In genomic region chr14:26587116-26587515, GRCm38 (mm10) we compare ENCODE assay signal across 11 mouse cellular contexts. TPM values are rescaled to one million over a fixed set of nuclear protein-coding genes. Genes with fewer than 3 reads are reported as not detected.
DNase-seq lines count a peak whose midpoint lies in the region; ATAC-seq and TF ChIP-seq lines count a peak whose summit lies in the region.
"Had no signal": no experiment of that assay in that cellular context is flagged by ENCODE, and none has a peak within 500 bp of the region (broad histone marks: within the 10 kb centered on the region; RNA-seq: fewer than 3 reads in every experiment).

No protein-coding gene starts in this region.

- no peak for TF ChIP-seq RAD21 in MEL (IDR thresholded peaks at IDR 0.05; ENCODE audit: low read depth, low read length)

- H3K9ac ChIP-seq in intestine, embryonic 16.5 days (ENCODE audit: low read depth, low read length) = no peak overlapping the region
- no peak overlapping the region for H3K9ac ChIP-seq in intestine, embryonic 15.5 days
- no peak overlapping the region for H3K9ac ChIP-seq in MEL (ENCODE audit: control insufficient read depth, low read depth, low read length, poor library complexity, severe bottlenecking)
- H3K9ac ChIP-seq in hindbrain, postnatal 0 days (replicated peaks; ENCODE audit: low read length) = no peak overlapping the region
- H3K9ac ChIP-seq: hindbrain, embryonic 14.5 days; limb, embryonic 13.5 days had no signal

- no peak overlapping the region for H3K4me2 ChIP-seq in intestine, embryonic 16.5 days (ENCODE audit: low read depth, low read length)
- no peak overlapping the region for H3K4me2 ChIP-seq in intestine, embryonic 15.5 days (replicated peaks)
- H3K4me2 ChIP-seq in hindbrain, postnatal 0 days (ENCODE audit: low read depth, low read length) = no peak overlapping the region
- H3K4me2 ChIP-seq: hindbrain, embryonic 14.5 days; limb, embryonic 13.5 days had no signal

- no peak for TF ChIP-seq CTCF in MEL (IDR thresholded peaks at IDR 0.05 in 2 of 3, conservative IDR thresholded peaks at IDR 0.05 in 1 of 3; ENCODE audit: control insufficient read depth in 1 of 3, insufficient read depth in 1 of 3, low read depth in 2 of 3, low read length in 3 of 3, poor library complexity in 1 of 3, severe bottlenecking in 1 of 3)
- no peak for TF ChIP-seq CTCF in hindbrain, postnatal 0 days (IDR thresholded peaks at IDR 0.05; ENCODE audit: low read depth)

- no peak for TF ChIP-seq POLR2A in MEL (IDR thresholded peaks at IDR 0.05; ENCODE audit: control insufficient read depth in 1 of 2, insufficient read depth in 1 of 2, low read depth in 1 of 2, low read length in 2 of 2, poor library complexity in 1 of 2)

- H3K9me3 ChIP-seq in intestine, embryonic 16.5 days (ENCODE audit: control insufficient read depth, low read length) = no peaks in the 10 kb centered on the region
- H3K9me3 ChIP-seq in intestine, embryonic 15.5 days = no peaks in the 10 kb centered on the region
- no peaks in the 10 kb centered on the region for H3K9me3 ChIP-seq in MEL (replicated peaks; ENCODE audit: insufficient read depth, low read length)
- no peaks in the 10 kb centered on the region for H3K9me3 ChIP-seq in hindbrain, postnatal 0 days (ENCODE audit: low read length)
- H3K9me3 ChIP-seq: limb, embryonic 13.5 days had no signal

- peak; percentile 67 for DNase-seq in MEL (ENCODE audit: low read depth, low spot score)
- peak; percentile 1 for DNase-seq in forelimb bud, embryonic 11.5 days (ENCODE audit: low read depth, low spot score)
- peak; percentile 14 for DNase-seq in lung, postnatal 36 days
- DNase-seq in hindbrain, postnatal 0 days (ENCODE audit: low spot score) = no peak
- DNase-seq in cerebellum, adult 11-12 months = no peak
- DNase-seq: cerebellum, postnatal 25 days; gastrocnemius, postnatal 10 days had no signal

- no peak overlapping the region for H3K27ac ChIP-seq in intestine, embryonic 16.5 days (ENCODE audit: low read length)
- H3K27ac ChIP-seq in intestine, embryonic 15.5 days = no peak overlapping the region
- peak overlapping the region; percentile 68 for H3K27ac ChIP-seq in MEL (ENCODE audit: control insufficient read depth, low read depth, low read length)
- H3K27ac ChIP-seq in hindbrain, postnatal 0 days = no peak overlapping the region
- H3K27ac ChIP-seq: hindbrain, embryonic 14.5 days; limb, embryonic 13.5 days had no signal

- peak; percentile 73 to 80 for TF ChIP-seq EP300 in MEL (IDR thresholded peaks at IDR 0.05; ENCODE audit: low read depth in 1 of 2, low read length in 2 of 2)

- no peaks in the 10 kb centered on the region for H3K36me3 ChIP-seq in intestine, embryonic 16.5 days (ENCODE audit: control insufficient read depth, insufficient read depth, low read length)
- 0 out of 2 replicates have a peak, but pooled peaks cover under 1% of the 10 kb centered on the region for H3K36me3 ChIP-seq in intestine, embryonic 15.5 days
- H3K36me3 ChIP-seq in MEL (ENCODE audit: control insufficient read depth in 1 of 2, insufficient read depth in 2 of 2, low read length in 2 of 2) = peaks cover 0 to 27% of the 10 kb centered on the region in 2 experiments; a peak in 3 of 4 replicates
- no peaks in the 10 kb centered on the region for H3K36me3 ChIP-seq in hindbrain, postnatal 0 days (ENCODE audit: insufficient read depth, low read length)

- peaks cover 11% of the 10 kb centered on the region for H3K79me2 ChIP-seq in MEL (ENCODE audit: control insufficient read depth, insufficient read depth, low read length, poor library complexity)

- H3K27me3 ChIP-seq in intestine, embryonic 16.5 days (replicated peaks; ENCODE audit: control insufficient read depth, insufficient read depth, low read length) = no peaks in the 10 kb centered on the region
- H3K27me3 ChIP-seq in intestine, embryonic 15.5 days (replicated peaks) = no peaks in the 10 kb centered on the region
- H3K27me3 ChIP-seq in MEL (ENCODE audit: control insufficient read depth in 1 of 2, insufficient read depth in 2 of 2, low read length in 2 of 2) = no peaks in the 10 kb centered on the region
- no peaks in the 10 kb centered on the region for H3K27me3 ChIP-seq in hindbrain, postnatal 0 days (ENCODE audit: insufficient read depth, low read length)
- H3K27me3 ChIP-seq: limb, embryonic 13.5 days had no signal

- peak; percentile 55; the same call in 1 of the 2 replicates for ATAC-seq in intestine, embryonic 16.5 days
- no peak for ATAC-seq in intestine, embryonic 15.5 days
- ATAC-seq in hindbrain, postnatal 0 days = no peak

- H3K4me3 ChIP-seq in intestine, embryonic 16.5 days (ENCODE audit: low read length) = no peak overlapping the region
- H3K4me3 ChIP-seq in intestine, embryonic 15.5 days (replicated peaks) = no peak overlapping the region
- peak overlapping the region in 1 of 2 experiments; percentile 19; a peak in 2 of 4 replicates for H3K4me3 ChIP-seq in MEL (ENCODE audit: control insufficient read depth in 1 of 2, insufficient read depth in 1 of 2, low read depth in 2 of 2, low read length in 2 of 2)
- H3K4me3 ChIP-seq in hindbrain, postnatal 0 days (ENCODE audit: low read length) = no peak overlapping the region
- H3K4me3 ChIP-seq: limb, embryonic 13.5 days had no signal

- H3K4me1 ChIP-seq in intestine, embryonic 16.5 days (ENCODE audit: control insufficient read depth, insufficient read depth, low read length) = 0 out of 2 replicates have a peak, but pooled peaks cover 4% of the 10 kb centered on the region
- H3K4me1 ChIP-seq in intestine, embryonic 15.5 days (replicated peaks) = 0 out of 2 replicates have a peak, but pooled peaks cover 5% of the 10 kb centered on the region
- H3K4me1 ChIP-seq in MEL (ENCODE audit: control insufficient read depth in 1 of 2, insufficient read depth in 2 of 2, low read length in 2 of 2) = peaks cover 14 to 16% of the 10 kb centered on the region in 2 experiments
- no peaks in the 10 kb centered on the region for H3K4me1 ChIP-seq in hindbrain, postnatal 0 days (ENCODE audit: insufficient read depth, low read length)

TF ChIP-seq in MEL, 35 proteins besides CTCF, POLR2A, EP300 and RAD21:
- peak; percentile 69 for TF ChIP-seq SIN3A (IDR thresholded peaks at IDR 0.05; ENCODE audit: low read length)
- no peak for TF ChIP-seq RCOR1 (IDR thresholded peaks at IDR 0.05; ENCODE audit: low read depth, low read length)
- peak; percentile 97 for TF ChIP-seq ZNF384 (IDR thresholded peaks at IDR 0.05; ENCODE audit: low read depth, low read length)
- TF ChIP-seq JUND (IDR thresholded peaks at IDR 0.05; ENCODE audit: low read depth, low read length) = no peak
- no peak for TF ChIP-seq POLR2AphosphoS5 (IDR thresholded peaks at IDR 0.05; ENCODE audit: borderline replicate concordance, low read depth, low read length)
- TF ChIP-seq ELF1 (IDR thresholded peaks at IDR 0.05; ENCODE audit: low read depth, low read length) = no peak
- peak; percentile 73; the same call in 1 of the 2 replicates for TF ChIP-seq TCF12 (IDR thresholded peaks at IDR 0.05; ENCODE audit: low read depth, low read length)
- TF ChIP-seq CHD2 (IDR thresholded peaks at IDR 0.05; ENCODE audit: low read length) = no peak
- TF ChIP-seq ZC3H11A (IDR thresholded peaks at IDR 0.05; ENCODE audit: low read depth, low read length) = no peak
- TF ChIP-seq TAL1 (IDR thresholded peaks at IDR 0.05; ENCODE audit: low read length) = peak; percentile 52
- TF ChIP-seq ETS1 (IDR thresholded peaks at IDR 0.05; ENCODE audit: low read depth, low read length) = peak; percentile 82
- TF ChIP-seq MXI1 (IDR thresholded peaks at IDR 0.05; ENCODE audit: low read depth, low read length) = peak; percentile 68
- TF ChIP-seq GATA1 (IDR thresholded peaks at IDR 0.05; ENCODE audit: low read depth, low read length) = peak; percentile 80

RNA-seq across cellular contexts. Expression of gene Dennd6a, which starts 13.5 kb away (rescaled TPM):
- 21.6 and 22.9 TPM in 2 replicates for polyA plus RNA-seq in intestine, embryonic 16.5 days (2015; fragmentation: Nextera tagmentation; extraction: Ambion mirVana)
- polyA plus RNA-seq in intestine, embryonic 15.5 days (2015; fragmentation: Nextera tagmentation; extraction: Ambion mirVana) = 29.0 and 32.0 TPM in 2 replicates
- total RNA-seq in MEL (2012; rRNA removed) = 13.1 and 14.6 TPM in 2 replicates
- 10 to 100 TPM; 13.6 to 40.0 TPM for polyA plus RNA-seq in MEL (2012; ENCODE audit: insufficient read depth in 1 of 2, insufficient read length in 2 of 2, low read depth in 1 of 2, low replicate concordance in 2 of 2, missing spikeins in 1 of 2)
- 23.8 and 33.8 TPM in 2 replicates for total RNA-seq in hindbrain, postnatal 0 days (2014; rRNA removed)
- polyA plus RNA-seq in hindbrain, postnatal 0 days (2015; fragmentation: Nextera tagmentation; extraction: Ambion mirVana) = 13.7 and 14.9 TPM in 2 replicates

RNA-seq across cellular contexts. Expression of gene Arf4, which starts 50.8 kb away (rescaled TPM):
- 615 and 619 TPM in 2 replicates for polyA plus RNA-seq in intestine, embryonic 16.5 days (2015; fragmentation: Nextera tagmentation; extraction: Ambion mirVana)
- 592 and 625 TPM in 2 replicates for polyA plus RNA-seq in intestine, embryonic 15.5 days (2015; fragmentation: Nextera tagmentation; extraction: Ambion mirVana)
- 50.9 and 51.5 TPM in 2 replicates for total RNA-seq in MEL (2012; rRNA removed)
- 10 to 100 TPM in 1 of 2 experiments, not detected in 1; 87.6 TPM for polyA plus RNA-seq in MEL (2012; ENCODE audit: insufficient read depth in 1 of 2, insufficient read length in 2 of 2, low read depth in 1 of 2, low replicate concordance in 2 of 2, missing spikeins in 1 of 2)
- 111 and 119 TPM in 2 replicates for total RNA-seq in hindbrain, postnatal 0 days (2014; rRNA removed)
- polyA plus RNA-seq in hindbrain, postnatal 0 days (2015; fragmentation: Nextera tagmentation; extraction: Ambion mirVana) = 385 and 395 TPM in 2 replicates

RNA-seq across cellular contexts. Expression of gene Slmap, which starts 52.4 kb away (rescaled TPM):
- 40.4 and 42.7 TPM in 2 replicates for polyA plus RNA-seq in intestine, embryonic 16.5 days (2015; fragmentation: Nextera tagmentation; extraction: Ambion mirVana)
- 42.2 and 48.8 TPM in 2 replicates for polyA plus RNA-seq in intestine, embryonic 15.5 days (2015; fragmentation: Nextera tagmentation; extraction: Ambion mirVana)
- total RNA-seq in MEL (2012; rRNA removed) = 21.4 and 23.7 TPM in 2 replicates
- 10 to 100 TPM in 1 of 2 experiments, not detected in 1; 41.9 TPM for polyA plus RNA-seq in MEL (2012; ENCODE audit: insufficient read depth in 1 of 2, insufficient read length in 2 of 2, low read depth in 1 of 2, low replicate concordance in 2 of 2, missing spikeins in 1 of 2)
- total RNA-seq in hindbrain, postnatal 0 days (2014; rRNA removed) = 16.1 and 17.1 TPM in 2 replicates
- 11.3 and 11.7 TPM in 2 replicates for polyA plus RNA-seq in hindbrain, postnatal 0 days (2015; fragmentation: Nextera tagmentation; extraction: Ambion mirVana)

Comparison
In these comparisons a context has a peak if more than half of its experiments do, and no peak if none do; other contexts are left out.
1. DNase-seq: peak in MEL (single experiment), forelimb bud, embryonic 11.5 days (single experiment) and lung, postnatal 36 days (single experiment); none in hindbrain, postnatal 0 days (single experiment) and cerebellum, adult 11-12 months (single experiment).